Mouse (Mus musculus): ENCODE measurements around the gene Plac8. TPM values are rescaled to one million over a fixed set of nuclear protein-coding genes. Genes with fewer than 3 reads are reported as not detected.
A peak's percentile ranks its signal among the peaks of the same experiment; 100 is the strongest.

Gene Plac8
- polyA plus RNA-seq, 1 experiment, result 87.4 TPM

- DNase-seq, result no peak
- TF ChIP-seq POLR2A (IDR thresholded peaks at IDR 0.05; ENCODE audit: borderline replicate concordance, extremely low read depth, low read depth, low read length) (no peak), CTCF (IDR thresholded peaks at IDR 0.05; ENCODE audit: insufficient read depth, low read length) (no peak)
- Histone ChIP-seq H3K4me1 (ENCODE audit: control insufficient read depth, insufficient read depth, low read length) (no peaks in the 10 kb centered on the region), H3K4me3 (replicated peaks; ENCODE audit: extremely low read depth, low read depth, low read length) (no peak overlapping the region)
- 65% methylated on average over 2 of the region's 2 CpGs for WGBS
These were observed 20.1 kb downstream of the Plac8 start for GRCm38 (mm10) chr5:100551952-100552351.

- DNase-seq, result no peak
- Histone ChIP-seq H3K4me3 (replicated peaks; ENCODE audit: extremely low read depth, low read depth, low read length) (no peak overlapping the region), H3K4me1 (ENCODE audit: control insufficient read depth, insufficient read depth, low read length) (no peaks in the 10 kb centered on the region)
- TF ChIP-seq CTCF (IDR thresholded peaks at IDR 0.05; ENCODE audit: insufficient read depth, low read length) (no peak), POLR2A (IDR thresholded peaks at IDR 0.05; ENCODE audit: borderline replicate concordance, extremely low read depth, low read depth, low read length) (no peak)
- WGBS, result 92% methylated on average over 1 of the region's 1 CpGs
These were observed 21.9 kb downstream of the Plac8 start for GRCm38 (mm10) chr5:100550151-100550550.

GRCm38 (mm10) chr5:100549311-100549710, 22.7 kb downstream of the Plac8 start:
- no peak for DNase-seq
- Histone ChIP-seq H3K4me1 (ENCODE audit: control insufficient read depth, insufficient read depth, low read length) (no peaks in the 10 kb centered on the region), H3K4me3 (replicated peaks; ENCODE audit: extremely low read depth, low read depth, low read length) (no peak overlapping the region)
- WGBS, result 88% methylated on average over 4 of the region's 4 CpGs
- TF ChIP-seq CTCF (IDR thresholded peaks at IDR 0.05; ENCODE audit: insufficient read depth, low read length) (no peak), POLR2A (IDR thresholded peaks at IDR 0.05; ENCODE audit: borderline replicate concordance, extremely low read depth, low read depth, low read length) (no peak)

GRCm38 (mm10) chr5:100548236-100548635, 23.8 kb downstream of the Plac8 start:
- 58% methylated on average over 2 of the region's 2 CpGs for WGBS
- no peak for TF ChIP-seq CTCF (IDR thresholded peaks at IDR 0.05; ENCODE audit: insufficient read depth, low read length)
- no peak for TF ChIP-seq POLR2A (IDR thresholded peaks at IDR 0.05; ENCODE audit: borderline replicate concordance, extremely low read depth, low read depth, low read length)
- Histone ChIP-seq H3K4me3 (replicated peaks; ENCODE audit: extremely low read depth, low read depth, low read length) (no peak overlapping the region), H3K4me1 (ENCODE audit: control insufficient read depth, insufficient read depth, low read length) (no peaks in the 10 kb centered on the region)
- DNase-seq, result no peak

- WGBS, result 78% methylated on average over 6 of the region's 6 CpGs
- H3K4me1 ChIP-seq (ENCODE audit: control insufficient read depth, insufficient read depth, low read length), result no peaks in the 10 kb centered on the region
- peak; percentile 58; the same call in 1 of the 2 replicates for TF ChIP-seq CTCF (IDR thresholded peaks at IDR 0.05; ENCODE audit: insufficient read depth, low read length)
- no peak for TF ChIP-seq POLR2A (IDR thresholded peaks at IDR 0.05; ENCODE audit: borderline replicate concordance, extremely low read depth, low read depth, low read length)
- DNase-seq, result no peak
- H3K4me3 ChIP-seq (replicated peaks; ENCODE audit: extremely low read depth, low read depth, low read length), result no peak overlapping the region
These were observed 25.6 kb downstream of the Plac8 start for GRCm38 (mm10) chr5:100546294-100547080.

GRCm38 (mm10) chr5:100536638-100537037, 35.4 kb downstream of the Plac8 start:
- DNase-seq, result peak; percentile 13
- whole genome bisulfite sequencing, result 70% methylated on average over 3 of the region's 3 CpGs

GRCm38 (mm10) chr5:100535826-100536225, 36.2 kb downstream of the Plac8 start:
- no peak for DNase-seq
- Histone ChIP-seq H3K4me1 (ENCODE audit: control insufficient read depth, insufficient read depth, low read length) (no peaks in the 10 kb centered on the region), H3K4me3 (replicated peaks; ENCODE audit: extremely low read depth, low read depth, low read length) (no peak overlapping the region)
- TF ChIP-seq CTCF (IDR thresholded peaks at IDR 0.05; ENCODE audit: insufficient read depth, low read length) (no peak), POLR2A (IDR thresholded peaks at IDR 0.05; ENCODE audit: borderline replicate concordance, extremely low read depth, low read depth, low read length) (no peak)
- 77% methylated on average over 7 of the region's 7 CpGs for WGBS

More at GRCm38 (mm10) chr5:100536638-100537037, 35.4 kb downstream of the Plac8 start:
- TF ChIP-seq CTCF (IDR thresholded peaks at IDR 0.05; ENCODE audit: insufficient read depth, low read length), result peak; percentile 52; the same call in 1 of the 2 replicates
- no peak for TF ChIP-seq POLR2A (IDR thresholded peaks at IDR 0.05; ENCODE audit: borderline replicate concordance, extremely low read depth, low read depth, low read length)
- Histone ChIP-seq H3K4me3 (replicated peaks; ENCODE audit: extremely low read depth, low read depth, low read length) (no peak overlapping the region), H3K4me1 (ENCODE audit: control insufficient read depth, insufficient read depth, low read length) (no peaks in the 10 kb centered on the region)

- Histone ChIP-seq H3K4me3 (replicated peaks; ENCODE audit: extremely low read depth, low read depth, low read length) (peak overlapping the region; percentile 24), H3K4me1 (ENCODE audit: control insufficient read depth, insufficient read depth, low read length) (peaks cover 5% of the 10 kb centered on the region; the same call in 1 of the 2 replicates)
- DNase-seq, result peak; percentile 11
- 17% methylated on average over 7 of the region's 7 CpGs for whole genome bisulfite sequencing
- TF ChIP-seq POLR2A (IDR thresholded peaks at IDR 0.05; ENCODE audit: borderline replicate concordance, extremely low read depth, low read depth, low read length), result no peak
- no peak for TF ChIP-seq CTCF (IDR thresholded peaks at IDR 0.05; ENCODE audit: insufficient read depth, low read length)
These were observed 45.9 kb downstream of the Plac8 start for GRCm38 (mm10) chr5:100526164-100526563.

- 30% methylated on average over 3 of the region's 3 CpGs for WGBS
- TF ChIP-seq POLR2A (IDR thresholded peaks at IDR 0.05; ENCODE audit: borderline replicate concordance, extremely low read depth, low read depth, low read length) (no peak), CTCF (IDR thresholded peaks at IDR 0.05; ENCODE audit: insufficient read depth, low read length) (no peak)
- peaks cover 5% of the 10 kb centered on the region; the same call in 1 of the 2 replicates for H3K4me1 ChIP-seq (ENCODE audit: control insufficient read depth, insufficient read depth, low read length)
- no peak overlapping the region for H3K4me3 ChIP-seq (replicated peaks; ENCODE audit: extremely low read depth, low read depth, low read length)
- DNase-seq, result no peak
These were observed 46.4 kb downstream of the Plac8 start for GRCm38 (mm10) chr5:100525620-100526019.

GRCm38 (mm10) chr5:100524921-100525320, 47.1 kb downstream of the Plac8 start:
- Histone ChIP-seq H3K4me3 (replicated peaks; ENCODE audit: extremely low read depth, low read depth, low read length) (no peak overlapping the region), H3K4me1 (ENCODE audit: control insufficient read depth, insufficient read depth, low read length) (peaks cover 10% of the 10 kb centered on the region; the same call in 1 of the 2 replicates)
- DNase-seq, result no peak
- TF ChIP-seq POLR2A (IDR thresholded peaks at IDR 0.05; ENCODE audit: borderline replicate concordance, extremely low read depth, low read depth, low read length), result no peak
- TF ChIP-seq CTCF (IDR thresholded peaks at IDR 0.05; ENCODE audit: insufficient read depth, low read length), result no peak
- 85% methylated on average over 9 of the region's 9 CpGs for WGBS

Data from lung, adult 2 months (tissue).